Mouse (Mus musculus) limb, embryonic 15.5 days (tissue): ENCODE data around the gene Rap1gds1. TPM values are rescaled to one million over a fixed set of nuclear protein-coding genes. Genes with fewer than 3 reads are reported as not detected.

Experiments used
- ATAC-seq: fragments of 200-750 bp; cut with Nextera tagmentation; 2 replicates; pipeline ENCODE4 v1.8.0; 2017; ENCODE audit warnings: low read depth, moderate TSS enrichment; ENCODE audit not compliant: insufficient number of reproducible peaks, low FRiP score, low TSS enrichment
- H3K27ac ChIP-seq: fragments of 300-500 bp; sonication (generic); 2 replicates; pipeline ENCODE4 v1.5.1; 2015; ENCODE audit warnings: moderate library complexity, mild to moderate bottlenecking, inconsistent platforms
- H3K27me3 ChIP-seq: fragments of 300-500 bp; sonication (generic); 2 replicates; pipeline ENCODE4 v1.6.1; 2015; ENCODE audit warnings: inconsistent platforms
- H3K36me3 ChIP-seq: fragments of 300-500 bp; sonication (generic); 2 replicates; pipeline ENCODE4 v1.6.1; 2015; ENCODE audit warnings: inconsistent platforms
- H3K4me1 ChIP-seq: fragments of 300-500 bp; sonication (generic); 2 replicates; pipeline ENCODE4 v1.6.1; 2015; ENCODE audit warnings: inconsistent platforms
- H3K4me2 ChIP-seq: fragments of 300-500 bp; sonication (generic); 2 replicates; pipeline ENCODE4 v1.6.1; 2015; ENCODE audit warnings: mild to moderate bottlenecking, inconsistent platforms
- H3K4me3 ChIP-seq: fragments of 300-500 bp; sonication (generic); 2 replicates; pipeline ENCODE4 v1.5.1; 2015; ENCODE audit warnings: mild to moderate bottlenecking, inconsistent platforms
- H3K9ac ChIP-seq: fragments of 300-500 bp; sonication (generic); 2 replicates; pipeline ENCODE4 v1.6.1; 2015; ENCODE audit warnings: inconsistent platforms
- H3K9me3 ChIP-seq: fragments of 300-500 bp; sonication (generic); 2 replicates; pipeline ENCODE4 v1.6.1; 2016; ENCODE audit warnings: inconsistent platforms
- whole genome bisulfite sequencing: fragments of 180-500 bp; shearing (Covaris S2); methylation state at CpG from one replicate; pipeline ENCODE4 v1.1.7; 2015; 5-methylcytosine and 5-hydroxymethylcytosine counted together
- polyA plus RNA-seq: library from polyadenylated mRNA; unstranded; fragments of >200 nt; fragmentation: Nextera tagmentation; extraction: Ambion mirVana; gene quantifications from 2 replicates; pipeline ENCODE4 v1.2.1, GENCODE M21; 2015

Rap1gds1 gene
- polyA plus RNA-seq, 1 experiment from 2014 or later: 53.3 TPM

DNA sequence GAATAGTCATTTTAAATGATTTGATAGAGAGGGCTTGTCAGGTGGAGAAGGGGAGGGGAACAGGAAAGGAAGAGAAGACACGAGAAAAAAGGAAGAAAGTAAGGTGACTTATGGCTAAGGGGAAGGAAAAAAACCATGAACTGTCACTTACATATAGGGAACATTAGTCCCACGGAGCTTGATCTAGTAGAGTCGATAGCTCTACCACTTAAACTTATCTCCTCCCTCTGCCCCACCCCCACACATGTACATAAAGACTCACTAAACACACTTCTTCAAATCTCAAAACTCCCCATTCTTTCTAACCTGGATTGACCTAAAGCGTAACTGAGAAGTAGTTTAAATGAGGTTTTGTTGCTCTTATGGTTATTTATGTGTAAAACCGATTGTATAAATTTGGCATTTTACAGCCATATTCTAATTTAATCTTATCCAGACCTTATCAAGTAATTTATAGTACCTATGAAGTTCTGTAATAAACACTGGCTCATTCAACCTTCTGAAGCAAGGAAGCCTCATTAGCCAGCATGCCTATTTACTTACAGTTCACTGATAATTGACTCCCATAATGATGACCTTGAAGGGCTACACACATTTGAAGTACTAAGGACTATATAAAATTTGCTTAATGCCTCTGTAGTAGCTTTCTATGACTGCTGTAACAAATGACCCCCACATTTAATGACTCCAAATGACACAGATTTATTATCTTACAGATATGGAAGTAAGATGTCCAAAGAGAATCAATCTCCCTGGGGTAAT is 9.0 kb upstream of the Rap1gds1 start:
- Histone ChIP-seq H3K4me2 (no peak overlapping the region), H3K4me1 (no peaks in the 10 kb centered on the region), H3K27me3 (no peaks in the 10 kb centered on the region), H3K4me3 (no peak overlapping the region), H3K27ac (no peak overlapping the region), H3K9ac (no peak overlapping the region), H3K9me3 (0 out of 2 replicates have a peak, but pooled peaks cover 4% of the 10 kb centered on the region), H3K36me3 (no peaks in the 10 kb centered on the region)
- no peak for ATAC-seq
- WGBS: 58% methylated on average over 5 of the region's 5 CpGs

DNA sequence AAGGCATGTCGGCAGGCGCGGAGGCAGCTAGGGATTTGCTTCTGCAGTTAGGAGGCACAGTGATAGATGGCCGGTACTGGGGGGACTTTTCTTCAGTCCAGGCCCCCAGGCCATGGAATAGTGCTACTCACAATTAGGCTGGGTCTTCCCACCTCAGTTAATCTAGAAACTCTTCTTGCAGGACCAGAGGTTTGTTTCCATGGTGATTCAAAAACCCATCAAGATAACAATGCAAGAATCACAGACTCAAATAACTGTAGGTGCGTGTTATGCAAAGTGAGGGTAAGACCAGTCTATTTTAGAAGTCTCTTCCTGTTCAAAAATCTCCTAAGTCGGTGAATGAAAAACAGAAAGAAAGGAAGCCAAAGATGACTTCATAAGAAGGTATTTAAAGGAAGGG is 4.8 kb upstream of the Rap1gds1 start:
- Histone ChIP-seq H3K9ac (no peak overlapping the region), H3K27ac (no peak overlapping the region), H3K9me3 (no peaks in the 10 kb centered on the region), H3K4me3 (no peak overlapping the region), H3K4me1 (peaks cover 14% of the 10 kb centered on the region), H3K36me3 (no peaks in the 10 kb centered on the region), H3K4me2 (no peak overlapping the region), H3K27me3 (no peaks in the 10 kb centered on the region)
- WGBS: 85% methylated on average over 6 of the region's 6 CpGs
- no peak for ATAC-seq

DNA sequence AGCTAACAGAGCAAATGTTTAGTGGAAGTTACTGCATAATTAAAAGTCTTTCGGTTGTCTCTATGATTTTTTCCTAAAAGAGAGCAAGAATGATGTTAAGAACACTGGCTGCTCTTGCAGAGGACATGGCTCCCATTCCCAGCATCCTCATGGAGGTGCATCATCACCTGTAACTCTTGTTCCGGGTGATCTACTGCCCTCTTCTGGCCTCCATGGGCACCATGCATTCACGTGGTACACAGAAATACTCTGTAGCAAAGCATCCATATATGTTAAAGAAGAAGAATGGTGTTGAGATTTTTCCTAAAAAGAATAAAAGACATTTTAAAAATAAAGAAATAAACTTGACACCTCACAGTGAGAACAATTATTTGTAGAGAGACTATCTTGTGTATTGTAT is 3.0 kb upstream of the Rap1gds1 start:
- ATAC-seq: no peak
- peaks cover 17% of the 10 kb centered on the region for H3K4me1 ChIP-seq
- no peaks in the 10 kb centered on the region for H3K9me3 ChIP-seq
- H3K4me2 ChIP-seq: no peak overlapping the region
- no peaks in the 10 kb centered on the region for H3K27me3 ChIP-seq
- no peak overlapping the region for H3K9ac ChIP-seq
- H3K4me3 ChIP-seq: no peak overlapping the region
- WGBS: 84% methylated on average over 3 of the region's 3 CpGs
- no peaks in the 10 kb centered on the region for H3K36me3 ChIP-seq
- no peak overlapping the region for H3K27ac ChIP-seq

DNA sequence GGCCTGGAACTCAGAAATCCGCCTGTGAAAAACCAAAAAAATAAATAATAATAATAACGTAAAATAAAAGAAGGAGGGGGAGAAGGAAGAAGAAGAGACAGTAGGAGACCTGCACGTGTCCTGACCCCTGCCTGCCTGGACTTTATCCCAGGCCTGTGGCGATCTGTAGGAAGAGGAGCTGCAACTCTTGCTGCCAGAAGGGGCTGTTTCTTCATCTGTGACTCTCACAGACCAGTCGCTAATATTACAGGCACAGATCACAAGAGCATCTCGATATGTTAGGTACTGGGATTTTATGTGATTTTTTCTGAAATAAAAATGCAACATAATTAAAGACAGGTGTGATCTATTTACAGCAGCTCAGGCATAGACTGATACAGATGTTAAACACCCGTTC is 1.1 kb upstream of the Rap1gds1 start:
- Histone ChIP-seq H3K4me3 (peak overlapping the region; percentile 91), H3K9me3 (no peaks in the 10 kb centered on the region), H3K4me1 (peaks cover 17% of the 10 kb centered on the region), H3K4me2 (peak overlapping the region; percentile 94), H3K36me3 (no peaks in the 10 kb centered on the region), H3K27ac (peak overlapping the region; percentile 92; the same call in 1 of the 2 replicates), H3K9ac (peak overlapping the region; percentile 85), H3K27me3 (no peaks in the 10 kb centered on the region)
- ATAC-seq: no peak
- 7% methylated on average over 7 of the region's 7 CpGs for WGBS

DNA sequence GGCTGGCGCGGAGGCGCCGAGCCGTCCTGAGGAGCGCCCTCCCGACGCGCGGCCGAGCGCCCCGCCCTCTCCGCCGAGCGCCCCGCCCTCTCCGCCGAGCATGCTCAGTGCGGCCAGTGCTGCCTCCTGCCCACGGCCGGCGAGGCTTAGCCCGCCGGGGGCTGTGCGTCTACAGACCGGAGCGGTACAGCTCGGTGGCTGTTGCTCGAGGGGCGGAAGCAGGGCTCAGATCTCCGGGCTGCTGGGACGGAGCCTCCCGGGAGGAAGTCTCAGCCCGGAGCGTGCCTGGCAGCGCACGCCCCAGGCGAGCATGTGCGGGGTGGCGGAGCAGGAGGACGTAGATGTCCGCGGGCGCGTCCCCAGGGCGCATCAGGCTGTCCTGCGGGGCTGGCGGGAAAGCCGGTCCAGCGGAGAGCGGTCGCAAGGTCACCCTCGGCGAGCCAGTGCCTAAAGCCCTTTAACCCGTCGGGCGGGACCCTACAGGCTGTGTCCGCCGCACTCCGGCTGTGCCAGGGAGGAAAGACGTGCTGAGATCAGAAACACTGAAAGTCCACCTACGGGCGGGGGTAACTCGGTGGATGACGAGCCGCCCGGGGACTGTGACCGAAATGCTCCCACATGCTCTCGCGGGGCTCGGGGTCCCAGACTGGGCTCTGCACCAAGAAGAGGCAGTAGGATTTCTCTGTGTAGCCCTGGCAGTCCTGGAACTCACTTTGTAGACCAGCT is 495 bp upstream of the Rap1gds1 start:
- peaks cover 17% of the 10 kb centered on the region for H3K4me1 ChIP-seq
- H3K4me2 ChIP-seq: peak overlapping the region; percentile 94
- H3K27me3 ChIP-seq: no peaks in the 10 kb centered on the region
- peak overlapping the region; percentile 92 for H3K27ac ChIP-seq
- H3K9me3 ChIP-seq: no peaks in the 10 kb centered on the region
- under 1% methylated on average over 53 of the region's 72 CpGs for WGBS
- peak; percentile 98 for ATAC-seq
- H3K9ac ChIP-seq: peak overlapping the region; percentile 85
- H3K36me3 ChIP-seq: no peaks in the 10 kb centered on the region
- peak overlapping the region; percentile 91 for H3K4me3 ChIP-seq

DNA sequence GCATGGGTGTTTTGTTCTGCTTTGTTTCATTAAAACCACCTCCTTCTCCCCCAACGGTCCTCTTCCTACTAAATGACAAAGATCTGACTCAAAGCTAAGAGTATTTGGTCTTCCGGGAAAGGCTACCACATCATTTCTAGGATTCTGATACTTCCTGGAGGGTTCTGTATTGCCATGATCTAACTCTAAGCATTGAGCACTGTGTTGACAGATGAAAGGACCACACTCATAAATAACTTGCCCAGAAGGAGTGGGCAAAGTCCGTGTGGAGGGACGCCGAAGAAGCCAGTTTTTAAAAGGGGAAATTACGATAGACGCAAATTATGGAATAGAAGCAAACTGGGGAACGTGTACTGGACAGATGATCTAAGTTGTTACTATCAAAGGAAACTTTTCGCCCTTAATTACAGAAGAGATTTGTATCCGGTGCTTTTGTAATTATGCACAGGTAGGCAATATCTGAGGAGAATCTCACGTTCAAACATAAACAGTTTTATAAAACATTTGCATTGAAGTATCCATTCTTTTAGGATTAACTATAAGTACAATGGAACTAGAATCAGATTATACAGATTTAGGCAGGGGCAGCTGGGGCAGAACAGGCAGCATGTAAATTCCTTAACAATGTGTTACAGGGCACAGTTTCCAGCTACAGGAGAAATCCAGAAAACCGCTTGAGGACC is 1.1 kb downstream of the Rap1gds1 start:
- no peaks in the 10 kb centered on the region for H3K27me3 ChIP-seq
- peak overlapping the region; percentile 97 for H3K27ac ChIP-seq
- peak overlapping the region; percentile 95 for H3K9ac ChIP-seq
- no peak for ATAC-seq
- 2% methylated on average over 12 of the region's 12 CpGs for WGBS
- H3K9me3 ChIP-seq: no peaks in the 10 kb centered on the region
- no peaks in the 10 kb centered on the region for H3K36me3 ChIP-seq
- peaks cover 17% of the 10 kb centered on the region for H3K4me1 ChIP-seq
- H3K4me3 ChIP-seq: peak overlapping the region; percentile 91
- peak overlapping the region; percentile 53 for H3K4me2 ChIP-seq

DNA sequence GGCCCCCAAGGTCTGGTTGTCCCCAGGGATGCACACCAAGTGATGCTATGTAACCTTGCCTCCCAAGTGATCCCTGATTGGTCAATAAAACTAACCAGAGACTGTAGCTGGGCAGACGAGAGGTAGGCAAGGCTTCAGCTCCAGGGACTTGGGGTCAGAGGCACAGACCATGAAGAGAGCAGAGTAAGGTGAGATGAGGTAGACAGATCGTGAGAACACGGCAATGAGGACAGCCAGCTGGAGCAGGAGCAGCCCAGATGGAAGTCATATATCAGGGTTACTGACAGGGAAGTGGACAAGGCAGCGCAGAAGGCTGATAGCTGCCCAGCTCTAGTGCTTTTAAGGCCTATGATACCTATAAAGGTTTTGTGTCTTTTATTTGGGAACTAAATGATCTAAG is 5.5 kb downstream of the Rap1gds1 start:
- H3K4me3 ChIP-seq: no peak overlapping the region
- WGBS: 33% methylated on average over 4 of the region's 4 CpGs
- no peak overlapping the region for H3K9ac ChIP-seq
- H3K27me3 ChIP-seq: no peaks in the 10 kb centered on the region
- no peaks in the 10 kb centered on the region for H3K9me3 ChIP-seq
- H3K4me1 ChIP-seq: 0 out of 2 replicates have a peak, but pooled peaks cover 3% of the 10 kb centered on the region
- no peak overlapping the region for H3K27ac ChIP-seq
- H3K36me3 ChIP-seq: no peaks in the 10 kb centered on the region
- no peak overlapping the region for H3K4me2 ChIP-seq
- ATAC-seq: no peak

DNA sequence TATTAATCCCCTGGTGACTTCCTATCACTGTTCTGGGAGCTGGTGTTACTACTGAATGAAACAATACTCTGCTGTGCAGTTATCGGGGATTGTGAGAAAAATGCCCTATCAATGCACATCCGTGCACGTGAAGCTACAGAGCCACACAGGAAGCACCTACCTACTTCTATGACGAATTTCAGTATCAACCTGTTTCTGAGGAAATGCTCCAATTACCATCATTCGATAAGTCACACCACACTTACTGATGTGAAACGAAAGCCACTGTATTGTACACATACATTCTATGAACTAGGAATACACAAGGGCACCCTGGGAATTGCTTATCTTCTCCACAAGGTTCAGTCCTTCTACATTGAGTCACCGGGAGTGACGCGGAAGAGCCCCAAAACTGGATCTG is 10.9 kb downstream of the Rap1gds1 start:
- H3K4me3 ChIP-seq: no peak overlapping the region
- no peaks in the 10 kb centered on the region; the same call in 1 of the 2 replicates for H3K9me3 ChIP-seq
- WGBS: 96% methylated on average over 9 of the region's 9 CpGs
- no peak for ATAC-seq
- no peaks in the 10 kb centered on the region for H3K4me1 ChIP-seq
- no peak overlapping the region for H3K9ac ChIP-seq
- H3K27ac ChIP-seq: no peak overlapping the region
- H3K36me3 ChIP-seq: peaks cover 10% of the 10 kb centered on the region; the same call in 1 of the 2 replicates
- no peak overlapping the region for H3K4me2 ChIP-seq
- no peaks in the 10 kb centered on the region for H3K27me3 ChIP-seq

DNA sequence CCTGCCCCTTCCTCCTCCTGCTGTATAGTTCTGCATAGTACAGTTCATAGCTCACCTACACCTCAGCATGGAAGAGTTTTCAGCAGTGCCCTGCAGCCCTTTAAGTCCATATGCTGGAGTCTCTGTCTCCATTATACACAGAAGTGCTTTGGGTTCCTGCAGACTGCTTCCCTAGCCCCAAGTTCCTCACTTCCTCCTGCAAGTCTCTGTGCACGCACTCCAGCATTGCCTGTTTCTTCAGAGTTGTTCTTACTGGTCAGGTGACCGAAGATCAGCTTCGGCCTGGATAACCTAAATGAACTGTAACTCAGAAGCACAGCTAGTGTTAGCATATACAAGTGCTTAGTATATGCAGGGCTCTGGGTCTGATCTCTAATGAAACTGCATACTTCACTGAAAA is 12.9 kb downstream of the Rap1gds1 start:
- Histone ChIP-seq H3K4me2 (no peak overlapping the region), H3K27me3 (no peaks in the 10 kb centered on the region), H3K9me3 (no peaks in the 10 kb centered on the region; the same call in 1 of the 2 replicates), H3K4me3 (no peak overlapping the region), H3K27ac (no peak overlapping the region), H3K36me3 (peaks cover 10% of the 10 kb centered on the region; the same call in 1 of the 2 replicates), H3K9ac (no peak overlapping the region), H3K4me1 (no peaks in the 10 kb centered on the region)
- no peak for ATAC-seq
- WGBS: 96% methylated on average over 3 of the region's 3 CpGs

DNA sequence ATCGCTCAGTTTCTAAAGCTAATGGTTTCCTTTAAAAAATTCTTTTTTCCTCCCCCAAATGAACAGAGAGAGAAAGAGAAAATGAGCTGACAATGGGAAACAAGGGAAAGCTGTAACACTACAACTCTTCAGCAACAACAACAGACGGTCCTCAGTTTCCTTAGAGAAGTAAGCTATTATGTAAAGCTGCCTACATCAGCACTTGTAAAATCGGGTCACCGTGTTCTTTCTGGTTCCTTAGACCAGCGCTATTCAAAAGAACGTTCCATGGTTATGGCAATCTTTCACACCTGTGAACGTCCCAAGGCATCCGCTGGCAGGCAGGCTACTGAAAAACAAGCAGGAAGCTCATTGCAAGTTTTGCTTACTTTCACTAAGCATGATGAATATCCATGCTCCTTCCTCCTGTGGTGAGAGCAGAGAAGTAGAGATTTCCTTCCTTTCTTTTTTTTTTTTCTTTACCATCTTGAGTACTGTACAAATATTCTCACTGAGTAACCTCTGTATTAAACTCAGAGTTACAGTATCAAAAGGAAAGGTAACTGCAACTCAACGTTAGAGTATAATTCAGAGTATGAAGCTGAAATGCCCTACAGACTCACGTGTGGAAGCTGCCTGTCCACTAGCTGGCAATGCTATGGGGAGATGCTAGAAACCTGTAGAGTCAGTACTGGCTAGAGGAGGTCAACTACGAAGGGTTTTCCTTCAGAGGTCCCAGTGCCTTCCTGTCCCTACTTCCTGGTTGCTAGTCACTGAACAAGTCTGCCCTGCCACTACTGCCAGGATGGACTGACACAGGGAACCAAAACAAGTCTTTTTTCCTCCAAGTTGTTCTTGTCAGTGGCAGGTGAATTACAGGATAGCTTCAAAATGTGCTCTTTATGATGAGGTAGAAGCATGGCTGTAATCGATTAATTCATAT is 26.0 kb downstream of the Rap1gds1 start:
- 89% methylated on average over 12 of the region's 12 CpGs for WGBS
- Histone ChIP-seq H3K9me3 (no peaks in the 10 kb centered on the region), H3K4me3 (no peak overlapping the region), H3K27ac (no peak overlapping the region), H3K36me3 (peaks cover 7% of the 10 kb centered on the region; the same call in 1 of the 2 replicates), H3K9ac (no peak overlapping the region), H3K4me1 (no peaks in the 10 kb centered on the region), H3K4me2 (no peak overlapping the region), H3K27me3 (no peaks in the 10 kb centered on the region)
- no peak for ATAC-seq

DNA sequence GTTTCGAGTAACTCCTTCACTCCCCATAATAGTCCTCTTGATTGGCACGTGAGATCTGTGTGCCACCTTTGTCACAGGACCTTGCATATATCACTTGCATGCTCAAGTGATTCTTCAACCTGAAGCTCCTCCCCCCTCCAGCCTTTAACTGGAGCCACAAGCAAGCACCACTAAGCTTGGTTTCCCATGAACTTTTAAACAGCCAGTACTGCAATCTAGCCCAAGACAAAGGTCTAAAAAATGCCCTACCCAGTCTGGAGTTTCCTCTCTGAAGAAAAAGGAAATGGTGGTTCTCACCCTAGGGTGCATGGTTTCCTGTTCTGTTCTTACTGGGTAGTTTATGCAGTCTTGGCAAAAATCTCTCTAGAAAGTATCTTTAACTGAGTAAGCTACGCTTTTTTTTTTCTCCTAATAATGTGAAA is 32.6 kb downstream of the Rap1gds1 start:
- Histone ChIP-seq H3K27me3 (no peaks in the 10 kb centered on the region), H3K4me3 (no peak overlapping the region), H3K9ac (no peak overlapping the region), H3K36me3 (peaks cover 2% of the 10 kb centered on the region; the same call in 1 of the 2 replicates), H3K27ac (no peak overlapping the region), H3K9me3 (no peaks in the 10 kb centered on the region), H3K4me2 (no peak overlapping the region), H3K4me1 (no peaks in the 10 kb centered on the region)
- WGBS: 77% methylated on average over 3 of the region's 3 CpGs
- no peak for ATAC-seq
